Mouse (Mus musculus): ENCODE measurements around the gene 2310007B03Rik.

The 2310007B03Rik gene

DNA sequence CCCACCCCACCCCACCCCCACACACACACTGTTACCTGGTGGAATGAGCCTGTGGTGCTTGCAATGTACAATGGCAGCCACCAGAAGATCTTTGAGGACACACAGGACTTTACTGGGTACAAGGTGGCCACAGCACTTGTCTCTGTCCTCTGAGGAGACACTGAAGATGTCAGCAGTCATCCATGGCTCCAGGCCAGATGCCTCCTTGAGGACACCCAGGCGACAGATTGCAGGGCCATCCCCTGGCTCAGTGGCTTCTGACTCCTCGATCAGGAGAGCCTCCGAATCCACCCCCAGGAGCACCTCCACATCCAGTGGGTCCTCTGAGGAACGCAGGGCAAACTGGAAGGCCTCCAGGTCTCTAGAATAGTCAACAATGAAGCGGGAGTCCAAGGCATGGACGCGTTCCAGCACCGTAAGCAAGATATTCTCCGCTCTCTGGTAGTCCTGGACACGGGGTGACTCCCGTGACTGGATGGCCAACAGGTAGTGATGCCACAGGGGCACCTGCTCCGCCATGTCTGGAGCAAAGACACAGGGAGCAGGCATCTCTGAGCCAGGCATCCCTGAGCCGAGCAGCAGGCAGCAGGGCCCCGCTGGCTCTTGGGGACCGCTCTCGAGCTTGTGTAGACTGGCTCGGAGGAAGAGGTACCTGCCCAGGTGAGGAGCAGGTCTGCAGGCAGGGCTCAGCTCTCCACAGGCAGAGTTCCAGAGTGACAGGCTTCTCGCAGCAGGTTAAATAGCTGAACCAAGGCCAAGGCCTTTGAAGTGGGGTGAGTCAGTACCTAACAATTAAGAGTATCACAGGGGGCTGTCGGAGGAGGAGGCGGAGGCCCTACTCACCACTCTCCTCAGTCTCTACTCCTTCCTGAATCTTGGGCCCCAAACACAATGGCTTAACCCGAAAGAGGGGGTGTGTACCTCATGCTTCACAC, 915 bp downstream of the 2310007B03Rik start:
- DNase-seq: no peak

GRCm38 (mm10) chr1:93158916-93159315, 1.8 kb downstream of the 2310007B03Rik start:
- no peak for DNase-seq

DNA sequence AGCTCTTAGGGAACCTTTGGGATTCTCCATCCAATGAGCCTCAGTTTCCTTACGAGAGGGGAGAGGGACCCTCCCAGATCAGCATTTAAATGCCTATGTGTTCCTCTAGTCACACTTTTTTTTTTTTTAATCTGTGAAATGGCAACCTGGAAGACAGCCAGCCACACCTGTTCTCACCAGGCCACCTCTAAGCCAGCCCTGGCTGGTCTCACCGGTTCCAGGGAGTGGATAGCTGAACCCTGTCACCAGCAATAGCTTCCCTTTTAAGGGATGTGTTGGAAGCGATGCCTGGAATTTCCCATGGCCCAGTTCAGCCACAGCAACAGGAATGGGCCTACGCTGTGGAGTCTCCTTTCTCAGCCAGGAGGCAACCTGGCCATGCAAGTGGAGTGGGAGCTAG, 3.2 kb downstream of the 2310007B03Rik start:
- DNase-seq: no peak

- no peak for DNase-seq
Observed at GRCm38 (mm10) chr1:93150907-93151661, 9.7 kb downstream of the 2310007B03Rik start.

DNA sequence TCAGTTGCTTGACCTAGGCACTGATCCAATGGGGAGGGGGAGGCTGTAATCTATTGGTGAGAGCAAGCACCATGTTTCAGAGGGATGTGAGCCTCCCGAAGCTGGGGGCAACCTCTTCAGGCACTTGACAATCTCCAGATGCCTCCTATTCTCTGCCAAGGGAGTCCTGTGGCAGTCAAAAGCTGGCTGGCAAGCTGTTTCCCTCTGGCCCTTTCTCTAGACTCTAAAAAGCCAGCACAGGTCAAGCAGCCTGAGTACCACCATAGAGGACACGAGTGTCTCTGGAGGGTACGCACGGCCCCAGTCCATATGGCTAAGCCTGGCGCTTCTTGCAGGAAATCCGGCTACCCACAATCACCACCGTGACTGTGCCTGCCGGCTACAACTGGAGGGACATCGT, 16.6 kb downstream of the 2310007B03Rik start:
- DNase-seq: no peak

DNA sequence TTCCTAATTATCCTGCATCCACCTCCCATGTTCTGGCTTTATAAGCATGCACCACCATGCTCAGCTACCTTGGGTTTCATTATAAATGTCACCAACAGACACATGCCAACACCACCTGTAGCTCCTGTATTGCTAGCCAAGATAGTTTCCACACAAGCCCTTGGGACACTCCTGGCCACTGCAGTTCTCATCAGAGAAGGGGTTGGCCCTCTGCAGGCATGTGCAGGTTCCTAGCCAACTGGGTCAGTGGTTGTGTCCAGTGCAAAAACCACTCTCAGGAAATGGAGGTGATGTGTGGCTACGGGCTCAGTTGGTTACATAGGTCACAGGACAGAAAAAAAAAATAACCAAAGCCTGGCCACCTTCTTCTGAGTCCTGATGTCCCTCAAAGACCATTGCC, 17.9 kb downstream of the 2310007B03Rik start:
- no peak for DNase-seq

GRCm38 (mm10) chr1:93139713-93140112, 21.0 kb downstream of the 2310007B03Rik start:
- peak; percentile 30 for DNase-seq

DNA sequence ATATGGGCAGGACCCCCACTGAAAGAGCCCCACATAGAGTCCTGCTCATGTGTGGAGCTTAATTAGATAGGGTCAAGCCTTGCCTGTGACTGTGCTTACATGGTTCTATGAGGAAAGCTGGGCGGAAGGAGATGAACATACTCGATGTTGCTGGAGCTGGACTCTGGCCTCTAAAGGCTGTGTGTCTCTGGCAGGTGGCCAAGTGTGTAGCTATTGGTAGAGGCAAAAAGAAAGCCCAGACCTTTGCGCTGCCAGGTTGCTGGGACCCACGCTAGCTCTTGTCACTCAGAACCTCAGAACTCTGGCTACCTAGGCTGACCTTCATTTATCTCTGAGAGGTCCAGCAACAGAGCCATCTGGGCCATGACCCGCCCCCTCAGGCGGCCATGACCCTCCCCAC, 22.2 kb downstream of the 2310007B03Rik start:
- DNase-seq: no peak

GRCm38 (mm10) chr1:93135036-93135526, 25.7 kb downstream of the 2310007B03Rik start, which contains the start of gene Agxt:
Gene Agxt, plus strand, starts transcription at chr1:93135240.
- no peak for DNase-seq

- DNase-seq: no peak
Observed at GRCm38 (mm10) chr1:93132676-93133075, 28.1 kb downstream of the 2310007B03Rik start.

DNA sequence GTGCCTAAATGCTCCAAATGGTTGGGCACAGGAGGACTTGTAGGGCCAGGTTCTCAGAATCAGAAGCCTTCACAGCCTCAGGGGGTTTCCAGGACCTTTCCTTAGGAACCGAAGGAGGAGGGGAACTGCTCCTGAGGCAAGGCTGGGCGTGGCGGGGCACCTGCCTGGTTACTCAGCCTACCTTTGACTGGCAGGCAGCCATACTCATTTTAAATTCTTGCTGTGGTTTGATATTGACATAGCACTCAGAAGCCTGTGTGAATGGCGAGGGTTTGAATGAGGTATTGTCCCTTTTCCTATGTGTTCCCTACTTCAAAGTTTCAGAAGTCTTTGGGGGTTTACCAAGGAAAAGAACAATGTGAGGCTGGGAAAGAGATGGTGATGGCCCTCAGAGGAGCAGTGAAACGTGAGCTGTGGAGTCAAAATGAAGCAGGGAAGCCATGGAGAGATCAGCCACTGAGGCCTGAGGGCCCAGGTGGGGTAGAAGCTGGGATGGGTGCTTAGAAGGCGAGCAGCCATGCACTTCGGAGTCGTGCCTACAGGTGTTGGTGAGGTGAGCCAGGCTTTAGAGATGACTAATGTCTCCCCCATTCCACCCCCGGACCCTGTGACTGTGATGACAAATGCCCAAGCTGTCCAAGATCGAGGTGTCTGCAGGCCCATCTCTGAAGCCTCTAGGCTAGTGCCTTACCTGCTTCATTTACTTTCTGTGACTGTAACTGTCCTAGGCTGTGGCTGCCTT, 30.3 kb downstream of the 2310007B03Rik start:
- no peak for DNase-seq

GRCm38 (mm10) chr1:93128710-93129349, 31.9 kb downstream of the 2310007B03Rik start:
- DNase-seq: peak; percentile 87

DNA sequence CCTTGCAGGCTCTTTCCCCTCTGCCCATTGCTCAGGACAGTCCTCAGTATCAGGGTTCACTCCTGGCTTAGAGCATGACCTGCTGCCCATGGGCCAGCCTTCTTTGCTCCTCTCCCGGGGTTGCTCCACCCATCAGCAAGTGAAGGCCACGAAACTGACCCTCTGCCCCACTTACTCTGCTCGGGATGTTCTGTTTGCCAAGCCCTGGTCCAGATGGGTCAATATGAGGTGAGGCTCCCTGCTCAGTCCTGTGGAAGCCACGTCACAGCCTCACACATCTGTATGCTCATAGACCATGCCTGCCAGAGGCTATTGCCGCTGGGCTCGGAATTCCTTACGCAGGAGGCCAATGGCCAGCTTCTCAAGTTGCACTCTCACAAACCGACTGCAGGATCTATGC, 32.5 kb downstream of the 2310007B03Rik start:
- no peak for DNase-seq

DNA sequence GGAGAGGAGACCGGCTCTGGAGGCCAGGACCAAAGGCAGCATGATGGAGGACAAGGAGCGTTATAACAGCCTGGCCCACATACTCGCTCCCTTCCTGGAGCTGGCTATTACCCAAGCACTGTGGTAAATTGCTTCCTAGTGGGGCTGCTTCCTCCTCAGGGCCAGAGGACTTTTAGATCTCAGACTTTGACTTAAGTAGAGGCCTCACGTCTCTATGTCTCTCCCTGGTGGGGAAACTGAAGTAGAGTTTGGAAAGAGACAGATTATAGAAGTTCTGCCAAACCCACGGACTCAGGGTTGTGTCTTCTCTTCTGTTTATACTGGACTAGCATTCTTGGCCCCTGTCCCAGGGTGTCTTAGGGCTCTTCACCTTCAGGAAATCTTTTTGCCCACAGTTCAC, 35.5 kb downstream of the 2310007B03Rik start:
- DNase-seq: no peak

DNA sequence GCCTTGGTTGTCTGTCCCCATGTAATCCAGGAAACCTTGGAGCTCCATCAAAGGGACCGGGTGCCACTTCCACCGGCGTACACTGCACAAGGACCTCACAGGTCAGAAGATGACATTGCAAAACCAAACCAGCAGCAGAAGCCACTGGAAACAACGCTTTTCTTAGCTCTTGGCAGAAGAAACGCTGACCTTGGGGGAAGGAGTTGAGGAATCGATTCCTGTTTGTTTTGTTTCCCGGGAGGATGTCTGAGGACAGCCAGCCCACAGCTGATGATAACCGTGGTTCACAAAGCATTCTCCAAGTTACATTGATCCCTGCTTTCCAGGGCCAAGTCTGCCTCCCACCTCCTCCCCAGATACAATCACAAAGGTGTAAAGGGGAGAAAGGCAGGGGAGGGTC, 36.7 kb downstream of the 2310007B03Rik start:
- DNase-seq: no peak

DNA sequence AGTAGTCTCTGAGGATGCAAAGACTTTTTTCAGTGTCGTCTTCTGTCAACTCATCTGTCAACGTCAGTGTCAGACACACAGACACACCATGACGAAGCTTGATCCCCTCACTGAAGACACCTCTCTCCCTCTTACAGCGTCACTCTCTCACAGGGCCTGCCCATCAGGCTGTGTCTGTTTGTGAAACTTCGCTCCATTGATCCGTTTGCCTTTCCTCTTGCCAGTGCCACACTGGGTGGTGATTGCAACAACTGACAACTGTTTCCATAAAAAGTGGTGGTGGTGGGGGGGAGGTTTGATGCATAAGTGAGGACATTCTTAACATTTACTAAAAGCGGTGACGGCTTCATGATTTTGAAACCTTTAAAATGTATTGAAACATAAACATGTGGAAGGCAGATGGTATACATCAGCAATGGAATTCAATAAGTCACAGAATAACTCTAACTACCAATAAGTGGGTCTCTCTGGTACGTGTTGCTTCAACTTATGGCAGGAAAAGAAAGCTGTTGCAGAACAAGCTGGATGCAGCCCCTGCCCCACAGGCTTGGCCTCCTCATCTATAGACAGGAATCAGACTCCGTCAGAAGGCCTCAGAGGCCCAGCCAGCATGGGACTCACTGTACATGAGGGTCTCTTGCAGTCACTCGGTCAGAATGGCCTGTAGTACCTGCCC, 37.4 kb downstream of the 2310007B03Rik start:
- DNase-seq: no peak

GRCm38 (mm10) chr1:93118816-93119215, 41.9 kb downstream of the 2310007B03Rik start:
- no peak for DNase-seq

DNA sequence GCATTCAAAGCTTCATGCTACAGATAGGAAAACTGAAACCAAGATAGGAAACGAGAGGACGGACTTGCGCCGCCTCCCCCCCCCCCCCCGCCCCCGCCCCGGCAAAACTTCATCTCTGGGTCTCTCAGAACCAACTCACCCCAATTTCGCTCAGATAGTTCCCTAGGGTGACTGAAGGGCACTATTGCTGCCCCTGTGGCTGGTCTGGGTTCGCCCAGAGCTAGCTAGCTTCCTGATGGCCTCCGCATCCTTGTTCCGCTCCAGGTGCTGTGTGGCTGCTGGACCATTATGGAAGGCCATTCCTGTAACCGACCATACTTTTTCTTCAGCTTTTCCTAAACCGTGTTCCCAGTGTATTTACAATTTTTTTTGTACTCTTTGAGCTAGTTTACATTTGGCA, 45.3 kb downstream of the 2310007B03Rik start:
- no peak for DNase-seq

GRCm38 (mm10) chr1:93114713-93115463, 45.9 kb downstream of the 2310007B03Rik start:
- DNase-seq: peak; percentile 80

- DNase-seq: no peak
Observed at GRCm38 (mm10) chr1:93102700-93103099, 58.0 kb downstream of the 2310007B03Rik start.

- DNase-seq: peak; percentile 88
Observed at GRCm38 (mm10) chr1:93101571-93102061, 59.1 kb downstream of the 2310007B03Rik start, which contains the start of gene Kif1a. Gene Kif1a, minus strand, starts transcription at chr1:93101951.

Data from right cerebral cortex, postnatal 14 days (tissue).